Mouse (Mus musculus) embryonic fibroblast, embryonic 13.5 days (primary cell): ENCODE results near the gene Smu1.

Experiments used
- CTCF ChIP-seq: IDR thresholded peaks from 2 replicates; pipeline ENCODE4 v1.5.1; 2011; ENCODE audit warnings: mild to moderate bottlenecking, control low read depth, low read length, moderate library complexity, borderline replicate concordance; ENCODE audit not compliant: insufficient read depth
- POLR2A ChIP-seq: IDR thresholded peaks from 2 replicates; pipeline ENCODE4 v1.6.1; 2011; ENCODE audit warnings: low read depth, mild to moderate bottlenecking, control low read depth, low read length, moderate library complexity

DNA sequence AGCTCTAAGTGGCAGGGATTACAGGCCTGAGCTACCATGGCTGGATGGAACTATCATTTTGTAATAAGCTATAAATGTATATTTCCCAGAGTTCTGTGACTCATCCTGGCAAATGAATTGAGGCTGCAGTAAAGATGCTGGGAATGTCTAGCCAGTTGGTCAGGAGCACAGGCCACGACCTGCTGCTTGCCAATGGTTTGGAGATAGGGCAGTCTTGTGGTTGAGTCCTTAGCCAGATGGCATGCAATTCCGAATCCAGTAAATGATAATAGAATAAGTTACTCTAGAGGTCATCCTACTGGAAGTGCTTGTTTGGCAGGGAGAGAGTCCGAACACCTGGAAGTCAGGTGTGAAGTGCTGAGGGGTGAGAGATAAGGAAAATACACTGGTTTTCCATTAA, 45.1 kb upstream of the Smu1 start:
- TF ChIP-seq POLR2A (no peak), CTCF (no peak)
